Mouse (Mus musculus) ovary, adult 18-20 months (tissue): ENCODE results near the gene Cpeb1.

Experiments
- DNase-seq: peaks from one replicate; pipeline ENCODE4 v3.0.0; 2022; ENCODE audit warnings: low spot score, mixed read lengths

The Cpeb1 gene

DNA sequence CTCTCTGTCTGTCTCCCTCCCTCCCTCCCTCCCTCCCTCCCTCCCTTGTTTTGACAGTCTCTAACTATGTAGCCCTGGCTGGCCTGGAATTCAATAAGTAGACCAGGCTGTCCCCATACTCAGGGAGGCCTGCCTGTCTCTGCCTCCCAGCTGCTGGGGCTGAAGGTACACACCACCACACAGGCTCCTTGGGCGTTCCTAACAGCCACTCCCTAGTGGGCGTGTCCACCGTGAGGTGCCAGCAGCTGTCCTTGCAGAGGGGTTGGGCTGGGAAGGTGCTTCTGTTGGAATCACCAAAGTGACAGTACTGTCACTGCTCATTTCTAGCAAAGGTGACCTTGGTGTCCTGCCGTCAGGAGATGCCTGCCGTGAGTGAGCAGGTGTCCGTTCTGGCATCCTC lies 128.4 kb downstream of the Cpeb1 start:
- DNase-seq = no peak

DNA sequence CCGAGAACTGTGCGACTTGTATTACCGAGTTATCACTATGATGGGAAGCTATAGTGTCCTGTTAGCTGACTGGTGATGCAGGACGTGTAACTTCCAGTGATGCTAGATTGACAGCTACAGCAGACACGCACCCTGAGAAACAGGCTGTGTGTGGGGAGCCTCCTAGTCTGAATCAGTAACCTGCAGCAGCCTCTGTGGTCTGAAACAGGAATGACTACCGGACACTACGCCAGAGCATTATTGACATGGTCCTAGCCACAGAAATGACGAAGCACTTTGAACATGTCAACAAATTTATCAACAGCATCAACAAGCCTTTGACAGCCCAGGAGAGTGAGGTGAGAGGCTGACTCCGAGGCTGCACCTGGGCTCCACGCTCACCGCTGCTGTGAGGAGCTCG lies 129.2 kb downstream of the Cpeb1 start:
- no peak for DNase-seq

DNA sequence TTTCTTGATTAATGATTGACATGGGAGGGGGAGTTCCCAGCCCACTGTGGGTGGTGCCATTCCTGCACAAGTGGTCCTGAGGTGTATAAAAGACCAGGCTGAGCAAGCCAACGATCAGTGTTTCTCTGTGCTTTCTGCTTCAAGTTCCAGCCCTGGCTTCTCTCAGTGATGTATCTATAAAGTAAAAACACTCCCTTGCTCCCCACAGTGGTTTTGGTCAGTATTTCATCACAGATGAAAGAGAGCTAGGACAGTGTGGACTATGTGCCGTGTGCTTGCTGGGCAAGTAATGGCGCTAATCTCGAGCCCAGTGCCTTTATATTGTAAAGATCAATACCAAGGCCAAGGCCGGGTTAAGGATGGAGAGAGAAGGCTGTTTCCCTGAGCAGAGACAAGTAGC lies 133.5 kb downstream of the Cpeb1 start:
- no peak for DNase-seq

DNA sequence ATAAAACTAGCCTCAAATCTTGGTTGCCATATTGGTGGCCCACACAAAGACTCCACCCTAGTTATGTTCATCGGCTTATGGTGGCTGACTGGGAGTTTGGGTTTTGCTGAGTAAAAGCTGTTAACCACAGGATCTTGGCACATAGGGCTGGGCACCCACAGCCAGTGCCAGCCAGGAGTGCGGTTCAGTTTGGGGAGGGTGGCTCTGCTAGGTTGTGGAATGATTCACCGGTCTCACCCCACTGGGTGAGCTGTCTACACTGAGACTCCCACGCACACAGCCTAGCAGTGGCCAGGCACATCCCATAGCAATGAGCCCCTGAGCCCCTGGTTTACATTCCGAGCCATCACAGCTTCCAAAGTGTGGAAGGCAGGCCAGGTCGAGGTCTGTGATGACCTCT lies 135.5 kb downstream of the Cpeb1 start:
- DNase-seq = no peak

DNA sequence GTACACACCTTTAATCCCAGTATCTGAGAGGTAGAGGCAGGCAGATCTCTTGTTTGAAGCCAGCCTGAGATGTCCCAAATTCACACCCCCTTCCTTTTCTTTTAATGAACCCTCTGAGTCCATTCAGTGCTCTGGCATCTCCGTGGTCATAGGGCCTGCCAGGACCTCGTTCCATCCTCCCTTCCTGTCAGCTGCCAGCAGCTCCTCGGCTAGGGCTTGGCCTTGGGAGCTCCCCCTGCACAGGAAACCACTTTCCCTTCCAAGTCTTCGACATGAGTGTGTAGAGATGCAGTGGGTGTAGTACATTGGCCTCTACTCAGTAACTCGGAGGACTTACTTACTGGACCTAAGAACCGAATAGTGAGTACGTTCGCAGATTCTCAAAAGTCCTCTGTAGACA lies 139.7 kb downstream of the Cpeb1 start:
- DNase-seq = peak; percentile 34

DNA sequence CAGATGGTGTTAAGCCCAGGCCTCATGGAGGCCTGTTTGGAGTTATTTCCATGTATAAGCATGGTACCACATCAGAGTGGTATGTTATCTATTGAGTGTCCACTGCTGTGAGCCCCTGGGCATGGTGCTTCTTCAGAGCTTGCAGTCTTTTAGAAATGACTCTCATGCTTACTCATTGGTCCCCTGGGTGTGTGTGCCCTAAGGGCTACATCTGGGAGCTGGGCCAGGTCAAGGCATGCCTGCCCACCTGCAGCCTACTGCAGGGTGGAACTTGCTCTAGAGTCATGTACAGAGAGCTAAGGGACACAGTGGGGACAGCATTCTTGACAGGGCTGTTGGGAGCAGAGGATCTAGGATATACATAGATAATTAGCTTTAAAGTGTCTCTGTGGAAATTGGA lies 143.7 kb downstream of the Cpeb1 start:
- DNase-seq = no peak

DNA sequence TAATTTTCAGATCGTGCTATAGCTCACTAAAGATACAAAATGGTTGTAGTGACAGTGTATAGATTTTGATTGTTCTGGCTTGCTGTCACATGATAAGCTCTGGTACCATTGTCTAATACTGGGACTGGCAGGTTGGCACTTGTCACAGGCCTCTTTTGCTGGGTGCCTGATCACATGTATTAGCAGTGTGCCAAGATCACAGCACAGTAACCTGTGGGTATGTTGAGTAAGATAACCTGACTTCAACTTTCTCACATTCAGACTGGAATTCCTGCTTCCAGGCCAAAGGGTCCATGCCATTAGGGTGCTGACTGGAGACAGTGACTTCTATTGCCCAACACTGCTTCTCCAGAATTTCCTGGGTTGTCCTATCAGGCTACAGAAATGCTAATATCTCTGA lies 144.1 kb downstream of the Cpeb1 start:
- DNase-seq = no peak

DNA sequence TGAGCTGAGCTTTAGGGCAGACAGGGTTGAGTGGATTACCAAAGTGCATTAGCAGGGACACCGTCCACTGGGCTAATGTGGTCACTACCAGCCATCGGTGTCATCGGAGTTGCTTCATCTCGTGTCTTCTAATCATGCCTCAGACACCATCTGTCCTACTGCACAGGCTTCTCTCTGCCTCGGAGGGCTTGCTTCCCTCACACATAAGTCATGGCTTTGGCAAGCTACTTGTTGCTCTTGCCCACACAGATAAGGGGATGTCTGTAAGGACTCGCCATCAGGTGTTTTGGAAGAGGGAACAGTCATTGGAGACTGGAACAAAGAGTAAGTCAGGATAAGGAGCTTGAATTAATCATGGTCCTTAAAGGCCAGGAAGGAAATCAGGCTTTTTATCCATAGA lies 146.0 kb downstream of the Cpeb1 start:
- DNase-seq = no peak

DNA sequence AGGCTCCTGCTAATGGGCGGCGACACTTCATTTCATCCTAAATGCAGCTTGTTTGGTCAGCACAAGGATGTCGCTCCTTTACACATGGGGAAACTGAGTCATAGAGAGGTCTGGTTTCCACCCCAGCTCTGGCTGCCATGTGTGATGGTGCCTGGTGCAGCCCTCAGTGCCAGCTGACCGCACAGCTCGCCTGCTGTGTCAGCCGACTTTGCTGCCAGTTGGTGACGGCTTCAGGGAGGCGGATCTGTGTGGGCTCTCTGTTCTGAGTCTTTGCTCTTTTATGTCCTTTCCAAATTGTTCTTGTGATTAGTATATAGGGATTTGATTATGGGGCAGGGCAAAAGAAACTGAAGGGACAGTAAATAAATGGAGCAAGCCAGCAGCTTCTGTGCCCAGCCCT lies 147.5 kb downstream of the Cpeb1 start:
- DNase-seq = no peak

DNA sequence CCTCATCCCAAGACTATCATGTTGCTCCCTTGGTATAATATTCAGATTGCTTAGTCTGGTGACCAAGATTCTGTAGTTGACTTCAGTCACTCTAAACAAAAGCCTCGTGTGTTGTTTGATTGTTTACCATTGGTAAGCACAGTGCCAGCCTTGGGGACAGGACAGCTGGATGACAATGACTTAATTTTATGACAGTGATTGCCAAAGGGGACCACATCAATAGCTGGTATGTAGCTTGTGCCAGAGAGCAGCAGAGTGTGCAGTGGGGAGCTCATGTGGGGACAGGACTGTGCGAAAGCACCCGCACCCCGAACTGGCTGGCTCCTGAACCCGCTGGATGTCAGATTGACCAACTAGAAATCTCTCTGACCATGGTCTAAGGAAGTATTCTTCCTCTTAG lies 150.6 kb downstream of the Cpeb1 start:
- DNase-seq = no peak

DNA sequence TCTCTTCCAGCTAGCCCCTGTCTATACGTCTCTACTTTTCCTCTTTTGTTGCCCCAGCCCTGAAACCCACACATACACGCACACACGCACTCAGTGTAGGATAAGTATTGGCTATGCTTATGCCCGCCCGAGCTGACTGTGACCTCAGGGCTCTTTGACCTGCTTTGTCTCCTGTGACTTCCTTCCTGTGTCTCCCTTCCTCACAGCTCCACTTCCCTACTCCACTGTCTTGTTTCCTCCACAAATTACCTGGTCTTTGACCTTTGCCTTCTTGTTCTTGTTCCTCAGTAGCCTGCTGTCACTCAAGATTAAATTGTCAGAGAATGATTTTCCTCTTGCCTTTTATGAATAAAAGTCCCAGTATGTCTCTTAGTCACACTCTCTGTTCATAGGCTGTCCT lies 151.2 kb downstream of the Cpeb1 start:
- no peak for DNase-seq

DNA sequence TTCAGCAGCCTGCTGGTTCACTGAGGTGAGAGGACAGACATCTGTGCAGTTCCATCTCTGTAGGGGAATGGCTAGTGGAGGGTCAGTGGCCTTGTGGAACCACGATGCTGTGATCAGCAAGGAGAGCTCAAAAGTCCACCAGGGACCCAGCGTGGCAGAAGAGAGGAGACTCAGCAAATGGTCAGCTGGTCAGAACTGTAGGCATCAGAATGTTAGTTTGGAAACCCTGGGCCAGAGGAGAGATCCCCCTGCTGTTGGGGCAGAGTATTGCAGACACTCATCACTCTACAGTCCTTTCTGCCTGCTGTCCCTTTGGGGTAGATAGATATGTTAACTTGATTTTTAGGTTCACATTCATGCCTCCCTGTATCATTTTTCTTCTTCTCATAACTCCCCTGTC lies 151.6 kb downstream of the Cpeb1 start:
- no peak for DNase-seq

DNA sequence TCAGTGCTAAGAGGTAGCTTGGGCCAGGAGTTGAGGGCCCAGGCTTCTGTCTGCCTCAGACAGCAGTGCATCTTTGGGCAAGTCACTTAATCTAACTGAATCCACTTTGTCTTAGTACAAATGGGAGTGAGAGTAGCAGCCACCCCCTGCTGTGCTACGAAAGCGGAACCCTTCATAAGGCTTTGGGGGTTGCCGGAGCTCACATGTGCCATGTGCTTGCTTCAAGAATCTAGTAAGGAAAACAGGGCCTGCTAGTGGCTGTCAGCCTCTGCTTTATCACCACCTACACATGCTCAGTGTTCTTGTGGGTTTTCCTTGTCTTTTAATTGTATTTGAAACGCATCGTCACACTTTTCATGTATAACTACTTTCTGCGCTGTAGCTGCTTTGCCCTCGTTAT lies 153.9 kb downstream of the Cpeb1 start:
- DNase-seq = no peak

DNA sequence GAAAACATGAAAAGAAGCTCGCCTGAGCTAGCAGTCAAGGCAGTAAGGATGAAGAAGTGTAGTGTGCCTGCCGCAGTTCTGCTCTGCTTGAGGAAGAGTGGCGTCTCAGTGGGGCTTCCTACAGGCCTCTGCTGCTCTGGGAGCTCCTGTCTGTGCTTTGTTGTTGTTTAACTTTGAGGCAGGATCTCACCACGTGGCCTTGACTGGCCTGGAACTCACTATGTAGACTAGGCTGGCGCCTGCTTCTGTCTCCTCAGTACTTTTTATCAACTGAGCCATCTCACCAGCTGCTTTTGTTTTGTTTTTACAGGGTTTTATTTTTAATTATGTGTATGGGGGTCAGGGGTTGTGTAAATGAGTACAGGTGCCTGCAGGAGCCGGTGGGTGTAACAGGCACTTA lies 157.1 kb downstream of the Cpeb1 start:
- DNase-seq = no peak
